Mouse (Mus musculus): ENCODE measurements around the gene Kcnt2.

GRCm38 (mm10) chr1:140572141-140572540 lies 326.2 kb downstream of the Kcnt2 start:
- TF ChIP-seq CTCF (conservative IDR thresholded peaks at IDR 0.05; ENCODE audit: insufficient read depth, insufficient read length, low read depth, low read length), result no peak
- TF ChIP-seq POLR2A (IDR thresholded peaks at IDR 0.05; ENCODE audit: low read depth, low read length), result no peak

Data from kidney, adult 2 months (tissue).